Mouse (Mus musculus) stomach, embryonic 14.5 days (tissue): ENCODE measurements at regions not wholly inside any gene's neighbourhood (a gene's known extent, or its start where the extent isn't known, plus 50 kb on each side); places are given as distances from the start of the nearest gene placed in this dataset.

Source experiments
- ATAC-seq: fragments of 200-750 bp; cut with Nextera tagmentation; 2 replicates; pipeline ENCODE4 v1.8.0; 2017; ENCODE audit warnings: low read depth, moderate TSS enrichment; ENCODE audit not compliant: insufficient number of reproducible peaks, insufficient read depth, low FRiP score
- H3K27ac ChIP-seq: fragments of 300-500 bp; sonication (generic); 2 replicates; pipeline ENCODE4 v1.5.1; 2014; ENCODE audit warnings: mild to moderate bottlenecking, low read length, moderate library complexity, mixed read lengths
- H3K27me3 ChIP-seq: fragments of 300-500 bp; sonication (generic); 2 replicates; pipeline ENCODE4 v1.6.1; 2014; ENCODE audit warnings: low read length, control low read depth, mixed read lengths; ENCODE audit not compliant: control insufficient read depth, insufficient read depth
- H3K36me3 ChIP-seq: fragments of 300-500 bp; sonication (generic); 2 replicates; pipeline ENCODE4 v1.6.1; 2014; ENCODE audit warnings: mild to moderate bottlenecking, control low read depth, low read length, moderate library complexity, mixed read lengths; ENCODE audit not compliant: control insufficient read depth, insufficient read depth
- H3K4me1 ChIP-seq: fragments of 300-500 bp; sonication (generic); 2 replicates; pipeline ENCODE4 v1.6.1; 2014; ENCODE audit warnings: low read length, control low read depth, mixed read lengths; ENCODE audit not compliant: control insufficient read depth, insufficient read depth
- H3K4me2 ChIP-seq: fragments of 300-500 bp; sonication (generic); replicated peaks from 2 replicates; pipeline ENCODE4 v1.6.1; 2014; ENCODE audit warnings: low read depth, low read length, control low read depth
- H3K4me3 ChIP-seq: fragments of 300-500 bp; sonication (generic); 2 replicates; pipeline ENCODE4 v1.5.1; 2014; ENCODE audit warnings: low read depth, low read length, control low read depth
- H3K9ac ChIP-seq: fragments of 300-500 bp; sonication (generic); replicated peaks from 2 replicates; pipeline ENCODE4 v1.6.1; 2014; ENCODE audit warnings: low read depth, mild to moderate bottlenecking, control low read depth, low read length, moderate library complexity, mixed read lengths
- H3K9me3 ChIP-seq: fragments of 300-500 bp; sonication (generic); 2 replicates; pipeline ENCODE4 v1.6.1; 2016; ENCODE audit warnings: low read depth, low read length, control low read depth; ENCODE audit not compliant: control insufficient read depth
- WGBS: fragments of 180-500 bp; shearing (Covaris S2); extraction: QIAGEN DNeasy Blood & Tissue Kit; methylation state at CpG from one replicate; pipeline ENCODE4 v1.1.7; 2014; 5-methylcytosine and 5-hydroxymethylcytosine counted together

GRCm38 (mm10) chr5:43357100-43357680 is 124.2 kb downstream of the Cpeb2 start:
- H3K4me3 ChIP-seq: no peak overlapping the region
- H3K9ac ChIP-seq: no peak overlapping the region
- no peaks in the 10 kb centered on the region for H3K4me1 ChIP-seq
- no peak overlapping the region for H3K4me2 ChIP-seq
- no peak for ATAC-seq
- H3K27me3 ChIP-seq: no peaks in the 10 kb centered on the region
- no peak overlapping the region for H3K27ac ChIP-seq
- WGBS: 85% methylated on average over 5 of the region's 5 CpGs
- no peaks in the 10 kb centered on the region for H3K9me3 ChIP-seq
- no peaks in the 10 kb centered on the region for H3K36me3 ChIP-seq

DNA sequence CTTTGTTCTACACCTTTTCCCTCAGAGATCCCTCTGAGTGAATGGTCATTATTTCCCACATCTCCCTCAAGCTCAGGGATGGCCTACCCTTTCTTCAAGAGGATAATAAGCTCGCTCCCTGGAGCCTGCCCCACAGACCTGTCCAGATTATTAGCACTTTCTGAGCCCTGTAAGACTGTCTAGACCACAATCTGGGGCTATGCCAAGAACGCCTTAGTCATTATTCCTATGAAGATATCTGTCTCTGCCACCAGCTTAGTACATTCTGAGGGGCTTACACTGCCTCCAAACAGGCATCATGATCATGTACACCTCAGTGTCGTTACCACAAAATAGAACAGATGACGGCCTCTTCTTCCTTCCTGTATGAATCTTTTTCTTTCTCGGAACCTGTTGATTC is 124.9 kb downstream of the Cpeb2 start:
- WGBS: 85% methylated on average over 5 of the region's 5 CpGs
- Histone ChIP-seq H3K36me3 (no peaks in the 10 kb centered on the region), H3K9me3 (no peaks in the 10 kb centered on the region), H3K4me2 (no peak overlapping the region), H3K27ac (no peak overlapping the region), H3K4me1 (no peaks in the 10 kb centered on the region), H3K4me3 (no peak overlapping the region), H3K9ac (no peak overlapping the region), H3K27me3 (no peaks in the 10 kb centered on the region)
- no peak for ATAC-seq

DNA sequence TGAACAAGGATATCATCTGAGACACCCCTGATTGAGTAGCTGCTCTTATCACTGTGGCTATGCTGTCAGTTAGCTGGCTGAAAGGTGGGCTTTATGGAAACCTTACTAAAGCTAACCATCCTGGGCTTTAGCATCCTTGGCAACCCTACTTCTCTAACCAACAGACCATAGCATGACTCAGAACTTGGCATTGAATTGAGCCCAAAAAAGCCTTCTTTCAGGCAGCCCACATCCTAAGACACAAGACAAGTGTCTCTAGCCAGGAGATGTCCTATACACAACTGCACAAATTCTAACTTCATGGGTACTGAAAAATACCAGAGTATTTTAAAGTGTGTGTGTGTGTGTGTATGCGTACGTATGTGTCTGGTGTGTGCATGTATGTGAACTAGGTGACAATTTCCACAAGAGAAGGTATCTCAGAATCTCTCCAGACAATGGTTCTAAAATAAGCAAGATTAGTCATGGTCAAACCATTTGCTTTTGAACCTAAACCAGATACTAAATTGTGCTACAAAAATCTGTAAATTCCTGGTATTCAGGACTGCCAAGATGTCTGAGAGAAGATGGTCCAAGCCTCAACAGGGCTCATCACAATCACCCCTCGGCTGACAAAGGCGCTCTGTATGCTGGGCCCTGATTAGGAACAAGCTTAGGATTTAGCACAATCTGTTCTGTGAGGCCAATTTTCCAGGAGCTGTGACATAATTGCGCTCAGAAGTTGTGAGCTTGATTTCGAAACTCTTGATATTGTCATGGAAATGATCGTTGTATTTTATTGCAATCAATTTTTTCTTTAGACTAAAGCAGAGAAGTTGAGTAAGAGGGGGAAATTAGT is 126.2 kb downstream of the Cpeb2 start:
- Histone ChIP-seq H3K9ac (no peak overlapping the region), H3K27me3 (no peaks in the 10 kb centered on the region), H3K36me3 (no peaks in the 10 kb centered on the region), H3K4me1 (no peaks in the 10 kb centered on the region), H3K4me2 (no peak overlapping the region), H3K27ac (no peak overlapping the region), H3K9me3 (no peaks in the 10 kb centered on the region), H3K4me3 (no peak overlapping the region)
- 87% methylated on average over 7 of the region's 7 CpGs for WGBS
- no peak for ATAC-seq

DNA sequence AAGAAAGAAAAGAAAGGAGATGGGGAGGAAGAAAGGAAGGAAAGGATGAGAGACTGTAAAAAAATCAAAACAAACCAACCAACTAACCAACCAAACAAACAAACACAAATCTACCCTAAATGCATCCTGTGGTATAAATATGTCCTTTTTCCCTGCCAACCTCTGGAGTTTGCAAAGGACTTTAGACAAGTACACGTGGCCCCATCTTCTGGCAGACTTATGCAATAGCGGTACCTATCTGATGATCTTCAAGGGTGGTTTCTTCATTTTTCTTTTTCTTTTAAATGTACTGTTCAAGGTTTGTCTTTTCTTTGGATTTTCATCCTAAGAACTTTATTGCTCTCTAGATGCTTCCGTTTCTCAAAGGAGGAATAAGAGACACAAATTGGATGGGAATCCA is 127.3 kb downstream of the Cpeb2 start:
- no peak overlapping the region for H3K4me2 ChIP-seq
- no peak for ATAC-seq
- WGBS: 47% methylated on average over 3 of the region's 3 CpGs
- H3K4me1 ChIP-seq: no peaks in the 10 kb centered on the region
- no peaks in the 10 kb centered on the region for H3K9me3 ChIP-seq
- no peaks in the 10 kb centered on the region for H3K36me3 ChIP-seq
- H3K9ac ChIP-seq: no peak overlapping the region
- no peak overlapping the region for H3K4me3 ChIP-seq
- H3K27me3 ChIP-seq: no peaks in the 10 kb centered on the region
- no peak overlapping the region for H3K27ac ChIP-seq

GRCm38 (mm10) chr5:43361026-43361425 is 128.1 kb downstream of the Cpeb2 start:
- Histone ChIP-seq H3K27ac (no peak overlapping the region), H3K4me2 (no peak overlapping the region), H3K27me3 (no peaks in the 10 kb centered on the region), H3K9ac (no peak overlapping the region), H3K36me3 (no peaks in the 10 kb centered on the region), H3K4me3 (no peak overlapping the region), H3K9me3 (no peaks in the 10 kb centered on the region), H3K4me1 (no peaks in the 10 kb centered on the region)
- ATAC-seq: no peak
- 77% methylated on average over 1 of the region's 1 CpGs for WGBS

DNA sequence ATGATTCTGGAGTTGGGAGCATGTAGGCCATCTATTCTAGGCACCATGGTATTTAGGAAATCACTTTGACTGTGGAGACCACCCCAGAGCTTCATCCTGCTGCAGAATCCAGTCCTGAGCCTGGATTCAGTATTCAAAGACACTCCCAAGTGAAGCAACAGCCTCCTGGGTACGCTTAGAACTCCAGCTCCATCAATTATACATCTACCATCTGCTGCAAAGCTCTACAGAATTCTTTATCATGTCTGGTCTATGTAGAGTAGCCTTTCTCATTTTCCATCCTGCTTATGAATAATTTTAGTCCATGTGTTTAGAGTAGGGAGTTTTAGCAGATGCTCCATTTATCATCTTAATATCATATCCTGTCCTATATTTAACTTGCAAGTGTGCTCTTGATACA is 139.4 kb downstream of the Cpeb2 start:
- WGBS: 66% methylated on average over 1 of the region's 1 CpGs
- H3K27ac ChIP-seq: no peak overlapping the region
- no peaks in the 10 kb centered on the region for H3K9me3 ChIP-seq
- H3K9ac ChIP-seq: no peak overlapping the region
- no peak overlapping the region for H3K4me2 ChIP-seq
- no peaks in the 10 kb centered on the region for H3K36me3 ChIP-seq
- no peak overlapping the region for H3K4me3 ChIP-seq
- no peaks in the 10 kb centered on the region for H3K27me3 ChIP-seq
- H3K4me1 ChIP-seq: no peaks in the 10 kb centered on the region
- ATAC-seq: no peak

DNA sequence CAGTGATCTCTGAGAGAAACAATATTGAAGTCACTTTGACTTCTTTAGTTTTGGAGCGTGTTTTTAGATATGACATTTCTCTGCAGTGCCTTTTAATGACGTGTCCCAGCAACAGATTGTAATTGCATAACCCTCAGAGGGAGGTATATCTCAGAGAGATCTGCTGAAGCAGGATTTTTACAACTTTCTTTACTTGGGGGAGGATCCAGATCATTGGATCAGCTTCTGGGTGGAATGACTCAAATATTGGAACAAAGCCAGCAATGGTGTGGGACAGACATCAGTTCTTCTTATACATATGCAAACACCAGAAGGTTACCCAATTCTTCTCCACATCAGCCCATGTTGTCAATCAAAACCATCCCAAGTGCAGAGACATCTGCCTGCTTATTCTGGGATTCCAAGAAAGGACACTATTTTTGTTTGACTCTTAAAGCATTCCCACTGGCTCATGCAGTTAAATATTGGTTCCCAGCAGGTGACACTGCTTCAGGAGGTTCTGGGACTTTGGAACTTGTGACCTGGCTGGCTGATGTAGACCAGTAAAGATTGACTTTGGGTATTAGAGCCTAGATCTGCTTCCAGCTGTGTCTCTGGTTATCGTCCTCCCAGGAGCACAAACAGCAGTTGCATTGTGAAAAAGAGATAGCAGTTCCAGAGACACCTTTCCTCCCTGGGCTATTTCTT is 130.5 kb upstream of the C1qtnf7 start:
- Histone ChIP-seq H3K27me3 (no peaks in the 10 kb centered on the region), H3K9ac (no peak overlapping the region), H3K4me1 (no peaks in the 10 kb centered on the region), H3K4me3 (no peak overlapping the region), H3K27ac (no peak overlapping the region), H3K9me3 (no peaks in the 10 kb centered on the region), H3K4me2 (no peak overlapping the region), H3K36me3 (no peaks in the 10 kb centered on the region)
- WGBS: 80% methylated on average over 3 of the region's 3 CpGs
- no peak for ATAC-seq

DNA sequence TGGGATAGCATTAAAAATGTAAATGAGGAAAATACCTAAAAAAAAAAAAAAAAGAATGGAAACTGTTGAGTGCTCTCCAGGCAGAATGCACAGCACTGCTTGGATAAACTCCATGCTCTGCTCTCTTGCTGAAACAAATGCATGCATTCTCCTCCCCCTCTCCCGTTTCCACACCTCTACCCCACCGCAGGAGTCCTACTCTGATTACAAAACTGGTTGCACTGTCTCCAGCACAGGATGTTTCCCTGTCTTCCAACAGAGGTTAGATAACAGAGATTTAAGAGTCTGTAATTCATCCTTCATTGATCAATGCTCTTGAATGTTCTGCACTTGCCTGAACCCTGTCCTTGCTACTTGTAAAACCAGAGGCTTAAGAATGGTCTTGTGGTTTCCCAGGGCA is 124.3 kb upstream of the C1qtnf7 start:
- Histone ChIP-seq H3K27ac (no peak overlapping the region), H3K27me3 (no peaks in the 10 kb centered on the region)
- no peak for ATAC-seq

More for the DNA sequence above, 124.3 kb upstream of the C1qtnf7 start:
- H3K9ac ChIP-seq: no peak overlapping the region
- 23% methylated on average over 2 of the region's 2 CpGs for WGBS
- no peaks in the 10 kb centered on the region for H3K36me3 ChIP-seq
- H3K9me3 ChIP-seq: no peaks in the 10 kb centered on the region
- H3K4me3 ChIP-seq: no peak overlapping the region
- H3K4me1 ChIP-seq: no peaks in the 10 kb centered on the region
- no peak overlapping the region for H3K4me2 ChIP-seq
